Mouse (Mus musculus) spleen, adult 2 months (tissue): ENCODE data around the gene Muc4. TPM values are rescaled to one million over a fixed set of nuclear protein-coding genes. Genes with fewer than 3 reads are reported as not detected.
A peak's percentile ranks its signal among the peaks of the same experiment; 100 is the strongest.

Experiments used
- DNase-seq, 2 experiments: peaks; one replicate each; pipeline versions ENCODE4 v3.0.0 to v3.0.0-alpha.2; 2012 to 2021; ENCODE audit warnings: low spot score in 2 of 2, low read depth in 1 of 2
- H3K27ac ChIP-seq: fragments of 200-500 bp; 2 replicates; pipeline ENCODE4 v1.5.1; 2012; ENCODE audit warnings: low read length, inconsistent platforms; ENCODE audit not compliant: insufficient read depth
- H3K27me3 ChIP-seq: fragments of 200-500 bp; 2 replicates; pipeline ENCODE4 v1.6.1; 2012; ENCODE audit warnings: mild to moderate bottlenecking, moderate library complexity, low read length, inconsistent platforms; ENCODE audit not compliant: control insufficient read depth, insufficient read depth
- H3K36me3 ChIP-seq: fragments of 200-500 bp; 2 replicates; pipeline ENCODE4 v1.6.1; 2012; ENCODE audit warnings: mild to moderate bottlenecking, low read length, inconsistent platforms; ENCODE audit not compliant: control insufficient read depth, insufficient read depth
- H3K4me1 ChIP-seq: fragments of 200-500 bp; 2 replicates; pipeline ENCODE4 v1.6.1; 2011; ENCODE audit warnings: inconsistent platforms; ENCODE audit not compliant: control insufficient read depth, insufficient read depth, insufficient read length
- H3K4me3 ChIP-seq: fragments of 200-500 bp; 2 replicates; pipeline ENCODE4 v1.5.1; 2011; ENCODE audit warnings: mild to moderate bottlenecking, inconsistent platforms; ENCODE audit not compliant: insufficient read depth, insufficient read length; ENCODE audit errors: extremely low read depth
- CTCF ChIP-seq: fragments of 200-500 bp; IDR thresholded peaks from 2 replicates; pipeline ENCODE4 v1.5.1; 2011; ENCODE audit warnings: mild to moderate bottlenecking, inconsistent platforms; ENCODE audit not compliant: insufficient read depth, insufficient read length, insufficient replicate concordance; ENCODE audit errors: extremely low read depth
- POLR2A ChIP-seq: fragments of 200-500 bp; IDR thresholded peaks from 2 replicates; pipeline ENCODE4 v1.6.1; 2011; ENCODE audit warnings: low read depth, low read length, inconsistent platforms
- WGBS: fragments of 180-500 bp; shearing (Covaris S2); methylation state at CpG from one replicate; pipeline ENCODE4 v1.1.7; 2018; 5-methylcytosine and 5-hydroxymethylcytosine counted together
- polyA plus RNA-seq: library from polyadenylated mRNA; depleted of rRNA; stranded (reverse); fragments of >200 nt; gene quantifications from 2 replicates; pipeline ENCODE4 v1.2.3, GENCODE M21; 2012

Muc4 gene
- polyA plus RNA-seq, 1 experiment: 0.06 TPM

DNA sequence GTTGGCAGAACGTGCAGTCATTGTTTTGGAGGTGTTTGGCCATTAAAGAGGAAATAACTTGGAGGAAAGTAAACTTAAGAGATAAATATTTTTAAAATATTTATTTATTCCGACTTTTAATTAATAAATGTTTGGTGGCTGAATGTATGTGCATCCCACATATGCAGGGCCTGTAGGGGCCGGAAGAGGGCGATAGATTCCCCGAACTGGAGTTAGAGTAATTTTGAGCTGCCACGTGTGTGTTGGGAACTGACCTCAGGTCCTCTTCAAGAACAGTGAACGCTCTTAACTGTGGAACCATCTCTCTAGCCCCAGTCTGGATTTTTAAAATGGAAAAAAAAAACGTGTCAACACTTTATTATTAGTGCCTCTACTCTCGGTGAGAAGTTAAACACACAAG lies 77.7 kb downstream of the Muc4 start:
- no peak overlapping the region for H3K27ac ChIP-seq
- H3K36me3 ChIP-seq: no peaks in the 10 kb centered on the region
- H3K4me1 ChIP-seq: no peaks in the 10 kb centered on the region; the same call in 1 of the 2 replicates
- 56% methylated on average over 9 of the region's 9 CpGs for WGBS
- H3K4me3 ChIP-seq: no peak overlapping the region
- H3K27me3 ChIP-seq: no peaks in the 10 kb centered on the region
- TF ChIP-seq CTCF: no peak
- TF ChIP-seq POLR2A: no peak
- DNase-seq: no peak

DNA sequence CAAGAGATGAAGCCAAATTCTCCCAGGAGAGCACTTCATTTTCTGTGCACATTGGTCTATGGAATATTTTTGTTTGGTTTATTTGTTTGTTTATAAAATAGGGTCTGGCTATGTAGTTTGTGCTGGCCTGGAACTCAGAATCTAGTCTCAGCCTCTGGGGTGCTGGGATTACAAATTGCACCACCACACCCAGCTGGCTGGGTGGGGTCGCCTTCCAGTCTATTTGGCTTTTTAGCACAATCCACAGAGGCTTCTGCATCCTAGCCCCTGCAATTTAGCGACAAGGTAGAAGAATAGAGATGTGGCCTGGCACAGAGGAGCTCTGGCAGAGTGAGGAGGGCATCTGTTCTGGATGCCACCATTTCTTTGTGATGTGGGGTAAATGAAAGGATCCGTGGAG lies 78.1 kb downstream of the Muc4 start:
- Histone ChIP-seq H3K27me3 (no peaks in the 10 kb centered on the region), H3K36me3 (no peaks in the 10 kb centered on the region), H3K27ac (no peak overlapping the region), H3K4me1 (no peaks in the 10 kb centered on the region; the same call in 1 of the 2 replicates), H3K4me3 (no peak overlapping the region)
- WGBS: 77% methylated on average over 3 of the region's 3 CpGs
- no peak for DNase-seq
- TF ChIP-seq CTCF (no peak), POLR2A (no peak)

DNA sequence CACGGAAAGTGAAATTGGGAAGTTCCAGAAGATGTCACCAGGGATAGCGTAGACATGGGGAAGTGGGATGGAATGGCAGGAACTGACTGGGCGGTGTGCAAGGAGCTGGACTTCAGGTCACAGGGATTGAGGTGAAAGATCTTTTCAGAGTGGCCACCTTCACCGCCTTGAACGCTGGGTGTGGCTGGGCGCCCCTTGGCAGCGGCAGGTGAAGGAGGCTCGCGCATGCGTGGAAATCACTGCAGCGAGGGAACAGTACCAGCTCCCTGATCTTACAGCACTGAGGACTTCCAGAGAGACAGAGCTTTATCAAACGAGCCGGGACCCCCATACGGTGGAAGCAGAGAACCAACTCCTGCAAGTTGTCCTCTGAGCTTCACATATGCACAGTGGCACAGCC lies 78.9 kb downstream of the Muc4 start:
- TF ChIP-seq CTCF (no peak), POLR2A (no peak)
- DNase-seq: peak in 1 of 2 experiments; percentile 24
- WGBS: 39% methylated on average over 14 of the region's 14 CpGs
- H3K27ac ChIP-seq: no peak overlapping the region
- no peaks in the 10 kb centered on the region for H3K36me3 ChIP-seq
- no peaks in the 10 kb centered on the region; the same call in 1 of the 2 replicates for H3K4me1 ChIP-seq
- no peaks in the 10 kb centered on the region for H3K27me3 ChIP-seq
- peak overlapping the region; percentile 43; the same call in 1 of the 2 replicates for H3K4me3 ChIP-seq

- WGBS: 31% methylated on average over 6 of the region's 6 CpGs
- 0 out of 2 replicates have a peak overlapping the region, but pooled peaks have one; percentile 43 for H3K4me3 ChIP-seq
- DNase-seq: no peak
These were observed 79.5 kb downstream of the Muc4 start for GRCm38 (mm10) chr16:32815160-32815605.

GRCm38 (mm10) chr16:32818036-32818435 lies 82.3 kb downstream of the Muc4 start:
- Histone ChIP-seq H3K4me1 (no peaks in the 10 kb centered on the region; the same call in 1 of the 2 replicates), H3K27ac (no peak overlapping the region), H3K36me3 (peaks cover 4% of the 10 kb centered on the region), H3K4me3 (no peak overlapping the region), H3K27me3 (no peaks in the 10 kb centered on the region)
- WGBS: 90% methylated on average over 4 of the region's 4 CpGs
- DNase-seq: no peak
- TF ChIP-seq POLR2A (no peak), CTCF (no peak)

More at GRCm38 (mm10) chr16:32815160-32815605, 79.5 kb downstream of the Muc4 start:
- H3K27me3 ChIP-seq: no peaks in the 10 kb centered on the region
- no peaks in the 10 kb centered on the region for H3K36me3 ChIP-seq
- H3K4me1 ChIP-seq: no peaks in the 10 kb centered on the region; the same call in 1 of the 2 replicates
- no peak overlapping the region for H3K27ac ChIP-seq
- TF ChIP-seq CTCF (no peak), POLR2A (no peak)

GRCm38 (mm10) chr16:32818441-32818840 lies 82.8 kb downstream of the Muc4 start:
- WGBS: 96% methylated on average over 5 of the region's 5 CpGs

GRCm38 (mm10) chr16:32821772-32822449 lies 86.2 kb downstream of the Muc4 start:
- no peak for TF ChIP-seq POLR2A
- TF ChIP-seq CTCF: no peak
- Histone ChIP-seq H3K4me1 (no peaks in the 10 kb centered on the region), H3K27me3 (no peaks in the 10 kb centered on the region), H3K4me3 (no peak overlapping the region), H3K36me3 (peaks cover 35% of the 10 kb centered on the region), H3K27ac (no peak overlapping the region)
- 89% methylated on average over 10 of the region's 10 CpGs for WGBS
- DNase-seq: no peak

More at GRCm38 (mm10) chr16:32818441-32818840, 82.8 kb downstream of the Muc4 start:
- Histone ChIP-seq H3K27me3 (no peaks in the 10 kb centered on the region), H3K4me3 (no peak overlapping the region), H3K27ac (no peak overlapping the region), H3K4me1 (no peaks in the 10 kb centered on the region; the same call in 1 of the 2 replicates), H3K36me3 (peaks cover 4% of the 10 kb centered on the region)
- no peak for TF ChIP-seq CTCF
- no peak for TF ChIP-seq POLR2A
- DNase-seq: no peak
